Mouse (Mus musculus) heart, embryonic 13.5 days (tissue): Measurements from ENCODE around the gene Pogz. TPM values are rescaled to one million over a fixed set of nuclear protein-coding genes. Genes with fewer than 3 reads are reported as not detected.
A peak's percentile ranks its signal among the peaks of the same experiment; 100 is the strongest.
"Not testable (repeated sequence)": the region's sequence is repeated elsewhere in the genome, so short reads cannot be mapped to it uniquely, and the experiment has no call there.

Experiments used
- ATAC-seq: fragments of 200-750 bp; cut with Nextera tagmentation; 2 replicates; pipeline ENCODE4 v1.8.0; 2017; ENCODE audit warnings: moderate TSS enrichment; ENCODE audit not compliant: insufficient number of reproducible peaks, low FRiP score, low TSS enrichment; ENCODE audit errors: extremely low read depth
- H3K27ac ChIP-seq: fragments of 300-500 bp; sonication (generic); replicated peaks from 2 replicates; pipeline ENCODE4 v1.5.1; 2015; ENCODE audit warnings: moderate library complexity, mild to moderate bottlenecking, inconsistent platforms
- H3K27me3 ChIP-seq: fragments of 300-500 bp; sonication (generic); replicated peaks from 2 replicates; pipeline ENCODE4 v1.6.1; 2015; ENCODE audit warnings: mild to moderate bottlenecking, inconsistent platforms
- H3K36me3 ChIP-seq: fragments of 300-500 bp; sonication (generic); 2 replicates; pipeline ENCODE4 v1.6.1; 2015; ENCODE audit warnings: mild to moderate bottlenecking, inconsistent platforms
- H3K4me1 ChIP-seq: fragments of 300-500 bp; sonication (generic); 2 replicates; pipeline ENCODE4 v1.6.1; 2015; ENCODE audit warnings: inconsistent platforms
- H3K4me2 ChIP-seq: fragments of 300-500 bp; sonication (generic); 2 replicates; pipeline ENCODE4 v1.6.1; 2015; ENCODE audit warnings: inconsistent platforms, mild to moderate bottlenecking, moderate library complexity
- H3K4me3 ChIP-seq: fragments of 300-500 bp; sonication (generic); 2 replicates; pipeline ENCODE4 v1.5.1; 2015; ENCODE audit warnings: moderate library complexity, mild to moderate bottlenecking, inconsistent platforms
- H3K9ac ChIP-seq: fragments of 300-500 bp; sonication (generic); 2 replicates; pipeline ENCODE4 v1.6.1; 2015; ENCODE audit warnings: inconsistent platforms, mild to moderate bottlenecking, moderate library complexity
- H3K9me3 ChIP-seq: fragments of 300-500 bp; sonication (generic); 2 replicates; pipeline ENCODE4 v1.6.1; 2016; ENCODE audit warnings: inconsistent platforms
- WGBS: fragments of 180-500 bp; shearing (Covaris S2); methylation state at CpG from one replicate; pipeline ENCODE4 v1.1.7; 2015; ENCODE audit warnings: mixed read lengths; 5-methylcytosine and 5-hydroxymethylcytosine counted together
- polyA plus RNA-seq: library from polyadenylated mRNA; unstranded; fragments of >200 nt; fragmentation: Nextera tagmentation; extraction: Ambion mirVana; gene quantifications from 2 replicates; pipeline ENCODE4 v1.2.1, GENCODE M21; 2015

Pogz gene
- polyA plus RNA-seq, 1 experiment from 2014 or later = 9.3 TPM

GRCm38 (mm10) chr3:94917816-94918361 lies 80.5 kb downstream of the Pogz start:
- Histone ChIP-seq H3K9ac (no peak overlapping the region), H3K27me3 (no peaks in the 10 kb centered on the region; the same call in 1 of the 2 replicates), H3K36me3 (no peaks in the 10 kb centered on the region), H3K27ac (no peak overlapping the region), H3K4me2 (no peak overlapping the region), H3K4me1 (peaks cover 10% of the 10 kb centered on the region), H3K9me3 (no peaks in the 10 kb centered on the region), H3K4me3 (no peak overlapping the region)
- WGBS = 56% methylated on average over 14 of the region's 14 CpGs
- no peak for ATAC-seq

GRCm38 (mm10) chr3:94918845-94919244 lies 81.5 kb downstream of the Pogz start:
- Histone ChIP-seq H3K27ac (no peak overlapping the region), H3K27me3 (no peaks in the 10 kb centered on the region; the same call in 1 of the 2 replicates), H3K9ac (no peak overlapping the region), H3K4me3 (no peak overlapping the region), H3K9me3 (no peaks in the 10 kb centered on the region), H3K36me3 (no peaks in the 10 kb centered on the region), H3K4me2 (no peak overlapping the region), H3K4me1 (peaks cover 10% of the 10 kb centered on the region)
- no peak for ATAC-seq
- WGBS = 85% methylated on average over 4 of the region's 4 CpGs

GRCm38 (mm10) chr3:94921104-94921503 lies 83.7 kb downstream of the Pogz start:
- H3K9ac ChIP-seq = no peak overlapping the region

GRCm38 (mm10) chr3:94922333-94922732 lies 85.0 kb downstream of the Pogz start:
- ATAC-seq = no peak
- WGBS = 61% methylated on average over 3 of the region's 3 CpGs

More at GRCm38 (mm10) chr3:94921104-94921503, 83.7 kb downstream of the Pogz start:
- Histone ChIP-seq H3K4me2 (no peak overlapping the region), H3K4me1 (peaks cover 14% of the 10 kb centered on the region), H3K4me3 (no peak overlapping the region), H3K27ac (no peak overlapping the region), H3K9me3 (no peaks in the 10 kb centered on the region), H3K27me3 (no peaks in the 10 kb centered on the region; the same call in 1 of the 2 replicates), H3K36me3 (no peaks in the 10 kb centered on the region)
- no peak for ATAC-seq
- WGBS = 43% methylated on average over 3 of the region's 3 CpGs

GRCm38 (mm10) chr3:94924688-94925087 lies 87.3 kb downstream of the Pogz start:
- WGBS = 50% methylated on average over 8 of the region's 8 CpGs
- ATAC-seq = no peak

More at GRCm38 (mm10) chr3:94922333-94922732, 85.0 kb downstream of the Pogz start:
- no peaks in the 10 kb centered on the region; the same call in 1 of the 2 replicates for H3K27me3 ChIP-seq
- no peak overlapping the region for H3K4me3 ChIP-seq
- no peak overlapping the region for H3K27ac ChIP-seq
- H3K36me3 ChIP-seq = no peaks in the 10 kb centered on the region
- peaks cover 20% of the 10 kb centered on the region for H3K4me1 ChIP-seq
- no peak overlapping the region for H3K9ac ChIP-seq
- no peak overlapping the region for H3K4me2 ChIP-seq
- no peaks in the 10 kb centered on the region for H3K9me3 ChIP-seq

GRCm38 (mm10) chr3:94926301-94926736 lies 89.0 kb downstream of the Pogz start:
- ATAC-seq = not testable (repeated sequence)
- 22% methylated on average over 4 of the region's 4 CpGs for WGBS

More at GRCm38 (mm10) chr3:94924688-94925087, 87.3 kb downstream of the Pogz start:
- no peaks in the 10 kb centered on the region for H3K36me3 ChIP-seq
- H3K4me3 ChIP-seq = no peak overlapping the region
- no peak overlapping the region for H3K27ac ChIP-seq
- no peaks in the 10 kb centered on the region for H3K9me3 ChIP-seq
- no peaks in the 10 kb centered on the region; the same call in 1 of the 2 replicates for H3K27me3 ChIP-seq
- no peak overlapping the region for H3K4me2 ChIP-seq
- no peak overlapping the region for H3K9ac ChIP-seq
- peaks cover 10% of the 10 kb centered on the region for H3K4me1 ChIP-seq

GRCm38 (mm10) chr3:94928979-94929378 lies 91.6 kb downstream of the Pogz start:
- H3K4me3 ChIP-seq, H3K27ac ChIP-seq, ATAC-seq, H3K4me2 ChIP-seq, H3K9me3 ChIP-seq, H3K27me3 ChIP-seq, H3K9ac ChIP-seq, H3K36me3 ChIP-seq: not testable (repeated sequence)
- H3K4me1 ChIP-seq = peaks cover 29% of the 10 kb centered on the region
- 82% methylated on average over 4 of the region's 4 CpGs for WGBS

More at GRCm38 (mm10) chr3:94926301-94926736, 89.0 kb downstream of the Pogz start:
- H3K27me3 ChIP-seq, H3K4me3 ChIP-seq, H3K36me3 ChIP-seq, H3K4me2 ChIP-seq, H3K9me3 ChIP-seq, H3K9ac ChIP-seq, H3K27ac ChIP-seq: not testable (repeated sequence)
- H3K4me1 ChIP-seq = peaks cover 13% of the 10 kb centered on the region

GRCm38 (mm10) chr3:94930386-94931266 lies 93.3 kb downstream of the Pogz start:
- WGBS = 34% methylated on average over 7 of the region's 7 CpGs
- not testable (repeated sequence) for H3K27me3 ChIP-seq, ATAC-seq, H3K4me2 ChIP-seq, H3K9me3 ChIP-seq, H3K9ac ChIP-seq, H3K4me3 ChIP-seq, H3K36me3 ChIP-seq
- peak overlapping the region; percentile 36; the same call in 1 of the 2 replicates for H3K27ac ChIP-seq
- peaks cover 34% of the 10 kb centered on the region for H3K4me1 ChIP-seq

- H3K9me3 ChIP-seq, ATAC-seq, H3K9ac ChIP-seq, H3K4me3 ChIP-seq, H3K27ac ChIP-seq, H3K4me2 ChIP-seq, H3K36me3 ChIP-seq, H3K27me3 ChIP-seq: not testable (repeated sequence)
- peaks cover 34% of the 10 kb centered on the region for H3K4me1 ChIP-seq
- 62% methylated on average over 10 of the region's 10 CpGs for WGBS
These were observed 94.2 kb downstream of the Pogz start for GRCm38 (mm10) chr3:94931427-94932082.
